Mouse (Mus musculus) lung, adult 2 months (tissue): Measurements from ENCODE around the gene Rhob.

Experiments
- CTCF ChIP-seq: fragments of 200-500 bp; IDR thresholded peaks from 2 replicates; pipeline ENCODE4 v1.5.1; 2011; ENCODE audit warnings: mild to moderate bottlenecking, low read length, control low read depth; ENCODE audit not compliant: insufficient read depth
- POLR2A ChIP-seq: fragments of 200-500 bp; IDR thresholded peaks from 2 replicates; pipeline ENCODE4 v1.6.1; 2011; ENCODE audit warnings: low read depth, mild to moderate bottlenecking, control low read depth, low read length, borderline replicate concordance; ENCODE audit errors: extremely low read depth

- TF ChIP-seq CTCF: no peak
- TF ChIP-seq POLR2A: no peak
Measured at GRCm38 (mm10) chr12:8521375-8522047, 21.7 kb upstream of the Rhob start.
